Mouse (Mus musculus) inflammation-experienced regulatory T-cells (primary cell): ENCODE data around the gene Maco1. TPM values are rescaled to one million over a fixed set of nuclear protein-coding genes. Genes with fewer than 3 reads are reported as not detected.

ENCODE experiments used
- polyA plus RNA-seq, 2 experiments: library from polyadenylated mRNA; unstranded; fragments of 100-300 nt; shearing (Covaris generic); gene quantifications; one replicate each; pipeline ENCODE4 v1.2.1; 2017

The Maco1 gene
- polyA plus RNA-seq: 10 to 100 TPM; 14.6 to 23.5 TPM

DNA sequence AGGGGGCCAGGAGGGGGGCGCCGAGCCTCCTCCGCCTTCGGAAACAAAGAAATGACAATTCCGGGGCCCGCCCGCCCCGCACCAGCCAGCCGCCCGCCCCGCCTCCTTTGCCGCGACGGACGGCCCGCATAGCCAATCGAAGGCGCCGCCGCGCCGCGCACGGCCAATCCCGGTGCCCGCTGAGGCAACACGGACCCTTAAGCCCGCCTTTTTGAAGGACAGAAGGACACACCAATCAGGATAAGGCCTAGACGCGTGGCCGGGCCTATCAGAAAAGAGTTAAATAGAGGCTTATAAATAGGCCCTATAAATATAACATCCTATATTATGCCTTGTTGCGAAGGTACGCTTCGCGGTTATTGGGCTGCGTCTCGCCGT is at the start of gene Maco1:
Maco1 (minus strand) TSS at position 87 of the 378 bp plus-strand sequence.

DNA sequence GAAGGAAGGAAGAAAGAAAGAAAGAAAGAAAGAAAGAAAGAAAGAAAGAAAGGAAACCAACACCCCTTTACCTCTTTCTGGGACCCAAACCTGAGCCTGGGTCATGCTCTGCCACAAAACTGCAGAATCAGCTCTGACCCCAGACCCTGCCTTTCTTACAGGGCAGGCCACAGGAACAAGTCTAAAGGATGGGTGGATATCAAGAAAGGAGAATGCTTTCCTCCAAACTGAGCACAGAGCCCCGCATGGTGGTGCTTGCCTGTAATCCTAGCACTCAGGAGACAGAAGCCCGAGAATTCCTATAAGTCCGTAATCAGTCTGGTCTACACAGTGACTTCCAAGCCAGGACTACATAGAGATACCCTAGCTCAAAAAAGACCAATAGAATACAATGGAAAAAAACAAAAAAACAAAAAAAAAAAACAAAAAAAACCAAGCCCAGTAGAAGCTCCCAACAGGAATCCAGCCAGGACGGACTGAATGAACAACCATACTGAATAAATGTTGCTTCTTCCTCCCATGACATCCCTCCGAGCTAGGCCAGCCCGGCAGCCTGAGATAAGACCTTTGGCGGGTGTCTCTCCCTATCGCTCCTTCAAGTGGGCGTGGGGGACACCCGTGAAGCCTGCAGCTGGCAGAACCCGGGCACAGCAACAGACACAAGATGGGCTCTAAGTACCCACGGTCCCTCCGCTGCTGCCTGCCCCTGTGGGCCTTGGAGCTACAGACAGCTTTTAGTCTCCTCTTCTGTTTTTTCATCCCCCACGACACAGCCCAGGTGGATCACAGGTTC is 11.0 kb upstream of the Maco1 start, which contains the start of gene Rhd:
Rhd (plus strand) TSS at position 600 of the 793 bp plus-strand sequence.

DNA sequence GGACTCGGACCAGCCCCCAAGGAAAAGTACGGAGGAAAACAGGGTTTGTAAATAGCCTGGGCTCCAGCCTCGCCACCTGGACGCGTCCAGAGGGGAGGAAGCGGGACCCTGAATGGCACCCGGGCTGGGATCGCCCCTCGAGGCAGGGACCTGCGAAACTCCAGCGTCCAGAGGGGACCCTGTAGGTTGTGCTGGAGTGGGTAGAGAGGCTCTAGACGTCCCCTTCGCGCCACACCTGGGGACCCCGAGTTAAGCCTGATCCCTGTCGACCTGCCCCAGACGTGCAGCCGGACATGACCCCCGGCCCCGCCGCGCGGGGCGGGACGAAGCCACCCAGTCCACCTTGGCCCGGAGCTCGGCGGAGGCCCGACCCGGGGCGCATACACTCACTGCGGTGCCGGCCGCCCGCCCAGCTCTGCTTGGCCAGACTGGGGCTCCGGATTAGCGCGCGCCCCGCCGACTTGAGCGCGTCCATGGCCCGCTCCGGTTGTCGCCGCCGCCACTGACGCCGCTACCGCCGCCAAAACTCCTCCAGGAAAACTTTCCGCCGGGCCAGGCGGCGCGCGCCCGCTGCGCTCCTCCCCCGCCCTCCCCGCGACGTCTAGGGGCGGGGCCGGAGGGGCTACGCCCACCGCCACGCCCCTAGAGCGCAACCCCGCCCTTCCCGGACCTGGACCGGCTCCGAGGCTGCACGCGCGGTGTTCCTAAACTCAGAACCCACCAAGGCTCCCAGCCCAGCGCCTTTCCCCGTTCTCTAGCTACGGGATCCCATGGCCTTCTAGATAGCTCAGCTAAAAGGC is 85.5 kb downstream of the Maco1 start, which contains the start of gene Ldlrap1:
Ldlrap1 (minus strand) TSS at position 599 of the 800 bp plus-strand sequence.

Other genes with a start within 250 kb of the Maco1 start
- gene Man1c1, start 149.1 kb downstream of the Maco1 start, polyA plus RNA-seq: 10 to 100 TPM in 1 of 2 experiments, 1 to 10 TPM in 1; 9.2 to 13.6 TPM
- 10 to 100 TPM; 53.4 to 86.7 TPM for gene Ldlrap1, start 85.3 kb downstream of the Maco1 start, polyA plus RNA-seq
- under 1 TPM; 0.11 to 0.49 TPM for gene Rhd, start 11.2 kb upstream of the Maco1 start, polyA plus RNA-seq
- gene Tmem50a, start 61.7 kb upstream of the Maco1 start, polyA plus RNA-seq: 100 to 1,000 TPM; 427 to 477 TPM
- gene Rsrp1, start 70.2 kb upstream of the Maco1 start, polyA plus RNA-seq: 1,000 to 10,000 TPM in 1 of 2 experiments, 100 to 1,000 TPM in 1; 775 to 1,114 TPM
- gene Syf2, start 77.6 kb upstream of the Maco1 start, polyA plus RNA-seq: 100 to 1,000 TPM; 192 to 260 TPM